Mouse (Mus musculus): ENCODE measurements at regions not wholly inside any gene's neighbourhood (a gene's known extent, or its start where the extent isn't known, plus 50 kb on each side); places are given as distances from the start of the nearest gene placed in this dataset.
"Not testable (repeated sequence)": the region's sequence is repeated elsewhere in the genome, so short reads cannot be mapped to it uniquely, and the experiment has no call there.

DNA sequence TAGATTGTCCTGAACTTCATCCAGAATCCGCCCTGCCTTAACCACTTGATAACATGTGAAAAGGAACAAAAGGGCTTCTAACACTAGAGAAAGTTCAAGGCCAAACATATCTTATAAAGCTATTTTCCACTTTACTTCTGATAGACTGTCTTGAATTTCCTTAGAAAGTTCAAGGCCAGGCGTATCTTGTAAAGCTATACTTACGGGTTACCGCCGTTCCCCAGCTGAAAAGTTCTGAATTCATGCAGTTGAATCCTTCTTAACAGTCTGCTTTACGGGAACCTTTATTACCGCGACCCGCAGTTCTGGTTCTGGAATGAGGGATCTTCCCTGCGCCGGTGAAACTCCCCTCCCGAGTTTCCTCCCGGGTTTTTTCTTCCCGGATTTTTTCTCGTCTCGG is 492.0 kb downstream of the Gm21739 start:
- DNase-seq: peak; percentile 1
- H3K27ac ChIP-seq; H3K4me3 ChIP-seq; intact Hi-C loops (cut with DNase I): not testable (repeated sequence)
